Mouse (Mus musculus) bone marrow, adult 2 months (tissue): ENCODE measurements around the gene Rragd.

Experiments used
- CTCF ChIP-seq: fragments of 200-500 bp; IDR thresholded peaks from 2 replicates; pipeline ENCODE4 v1.5.1; 2011; ENCODE audit warnings: low read length, control low read depth; ENCODE audit not compliant: control insufficient read depth, insufficient read depth
- POLR2A ChIP-seq: fragments of 200-500 bp; IDR thresholded peaks from 2 replicates; pipeline ENCODE4 v1.6.1; 2011; ENCODE audit warnings: low read depth, mild to moderate bottlenecking, control low read depth, low read length, borderline replicate concordance; ENCODE audit not compliant: control insufficient read depth

DNA sequence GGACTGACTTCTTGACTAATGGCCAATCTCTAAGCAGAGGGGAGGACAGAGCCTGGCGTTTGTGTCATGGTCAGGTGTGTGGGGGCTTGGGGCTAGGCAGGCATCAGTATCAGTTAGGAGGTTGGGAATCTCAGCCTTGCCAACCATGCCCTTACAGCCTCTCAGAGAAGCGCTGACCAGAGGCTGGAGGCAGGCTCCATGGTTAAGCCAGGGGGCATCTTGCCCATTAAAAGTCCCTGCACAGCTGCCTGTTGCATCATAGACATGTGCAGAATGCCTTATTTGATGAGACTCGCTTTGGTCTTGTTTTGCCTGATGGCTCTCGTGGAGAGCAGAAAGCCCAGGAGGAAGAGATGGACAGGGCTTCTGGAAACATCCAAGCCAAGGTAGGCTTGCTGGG, 80.1 kb downstream of the Rragd start, which contains the start of gene Gabrr2:
- TF ChIP-seq POLR2A: no peak
- TF ChIP-seq CTCF: no peak
